Mouse (Mus musculus) neural tube, embryonic 12.5 days (tissue): ENCODE data around the gene Gm4763. TPM values are rescaled to one million over a fixed set of nuclear protein-coding genes. Genes with fewer than 3 reads are reported as not detected.
A peak's percentile ranks its signal among the peaks of the same experiment; 100 is the strongest.
"Not testable (repeated sequence)": the region's sequence is repeated elsewhere in the genome, so short reads cannot be mapped to it uniquely, and the experiment has no call there.

Experiments
- ATAC-seq: fragments of 200-750 bp; cut with Nextera tagmentation; 2 replicates; pipeline ENCODE4 v1.8.0; 2017; ENCODE audit warnings: low read depth, mild to moderate bottlenecking, moderate TSS enrichment, moderate library complexity; ENCODE audit not compliant: low FRiP score
- H3K27ac ChIP-seq: fragments of 300-500 bp; sonication (generic); 2 replicates; pipeline ENCODE4 v1.5.1; 2016
- H3K27me3 ChIP-seq: fragments of 300-500 bp; sonication (generic); replicated peaks from 2 replicates; pipeline ENCODE4 v1.6.1; 2016; ENCODE audit warnings: mild to moderate bottlenecking
- H3K36me3 ChIP-seq: fragments of 300-500 bp; sonication (generic); 2 replicates; pipeline ENCODE4 v1.6.1; 2016; ENCODE audit warnings: mild to moderate bottlenecking
- H3K4me1 ChIP-seq: fragments of 300-500 bp; sonication (generic); 2 replicates; pipeline ENCODE4 v1.6.1; 2016
- H3K4me2 ChIP-seq: fragments of 300-500 bp; sonication (generic); replicated peaks from 2 replicates; pipeline ENCODE4 v1.6.1; 2016; ENCODE audit warnings: mild to moderate bottlenecking
- H3K4me3 ChIP-seq: fragments of 300-500 bp; sonication (generic); 2 replicates; pipeline ENCODE4 v1.5.1; 2016
- H3K9ac ChIP-seq: fragments of 300-500 bp; sonication (generic); 2 replicates; pipeline ENCODE4 v1.6.1; 2016; ENCODE audit warnings: mild to moderate bottlenecking
- H3K9me3 ChIP-seq: fragments of 300-500 bp; sonication (generic); 2 replicates; pipeline ENCODE4 v1.6.1; 2016; ENCODE audit warnings: mild to moderate bottlenecking
- WGBS: fragments of 180-500 bp; shearing (Covaris S2); methylation state at CpG from one replicate; pipeline ENCODE4 v1.1.7; 2016; 5-methylcytosine and 5-hydroxymethylcytosine counted together
- polyA plus RNA-seq: library from polyadenylated mRNA; unstranded; fragments of >200 nt; fragmentation: Nextera tagmentation; extraction: Ambion mirVana; gene quantifications from 2 replicates; pipeline ENCODE4 v1.2.1, GENCODE M21; 2016

Gene Gm4763
- polyA plus RNA-seq: not detected in 2 replicates

DNA sequence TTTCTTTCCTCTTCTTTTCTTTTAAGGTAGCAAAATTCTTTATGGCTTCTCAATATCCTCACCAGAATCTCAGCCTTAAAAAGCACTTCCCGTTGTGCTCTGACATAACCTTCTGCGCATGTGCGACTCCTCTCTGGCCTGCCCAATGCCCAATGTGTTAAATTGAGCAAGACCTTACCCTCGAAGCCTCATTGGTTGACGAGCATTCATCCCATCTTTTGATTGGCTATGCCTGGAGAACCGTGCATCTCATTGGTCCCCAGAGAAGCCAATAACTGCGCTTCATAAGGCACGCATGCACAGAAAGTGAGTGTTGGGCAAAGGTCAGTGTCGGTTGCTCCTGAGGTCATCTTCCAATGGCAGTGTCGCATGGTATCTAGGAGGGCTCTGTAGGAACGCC is at the start of gene Gm4763:
Gene Gm4763, minus strand, starts transcription at position 101 of the 400 bp plus-strand sequence.
- not testable (repeated sequence) for H3K4me1 ChIP-seq, H3K4me2 ChIP-seq, H3K4me3 ChIP-seq, H3K27me3 ChIP-seq, H3K36me3 ChIP-seq, H3K9me3 ChIP-seq, ATAC-seq, H3K27ac ChIP-seq, H3K9ac ChIP-seq
- WGBS: 90% methylated on average over 11 of the region's 11 CpGs

DNA sequence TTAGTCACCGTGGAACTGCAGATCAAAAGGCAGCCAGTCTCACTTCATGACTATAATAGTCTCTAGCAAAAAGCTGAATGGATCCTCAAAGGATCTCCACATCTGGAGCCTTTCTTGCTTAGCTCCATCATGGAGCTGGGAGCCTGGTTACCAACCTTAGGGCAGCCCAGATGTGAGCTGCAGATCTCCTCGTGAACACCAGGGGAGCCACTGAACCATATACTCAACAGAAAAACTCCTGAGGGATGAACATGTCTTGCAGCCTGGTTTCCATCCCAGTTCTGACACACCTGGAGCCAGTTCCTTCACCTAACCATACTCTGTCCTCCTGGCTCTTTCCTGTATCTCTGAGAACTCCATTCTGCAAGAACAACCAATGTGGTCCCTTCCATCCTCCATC is 49.4 kb upstream of the Gm4763 start:
- H3K4me2 ChIP-seq: no peak overlapping the region
- WGBS: 72% methylated on average over 2 of the region's 2 CpGs
- no peaks in the 10 kb centered on the region for H3K36me3 ChIP-seq
- H3K27ac ChIP-seq: no peak overlapping the region
- H3K27me3 ChIP-seq: no peaks in the 10 kb centered on the region
- no peak for ATAC-seq
- H3K9ac ChIP-seq: no peak overlapping the region
- no peaks in the 10 kb centered on the region for H3K4me1 ChIP-seq
- H3K9me3 ChIP-seq: no peaks in the 10 kb centered on the region
- no peak overlapping the region for H3K4me3 ChIP-seq

DNA sequence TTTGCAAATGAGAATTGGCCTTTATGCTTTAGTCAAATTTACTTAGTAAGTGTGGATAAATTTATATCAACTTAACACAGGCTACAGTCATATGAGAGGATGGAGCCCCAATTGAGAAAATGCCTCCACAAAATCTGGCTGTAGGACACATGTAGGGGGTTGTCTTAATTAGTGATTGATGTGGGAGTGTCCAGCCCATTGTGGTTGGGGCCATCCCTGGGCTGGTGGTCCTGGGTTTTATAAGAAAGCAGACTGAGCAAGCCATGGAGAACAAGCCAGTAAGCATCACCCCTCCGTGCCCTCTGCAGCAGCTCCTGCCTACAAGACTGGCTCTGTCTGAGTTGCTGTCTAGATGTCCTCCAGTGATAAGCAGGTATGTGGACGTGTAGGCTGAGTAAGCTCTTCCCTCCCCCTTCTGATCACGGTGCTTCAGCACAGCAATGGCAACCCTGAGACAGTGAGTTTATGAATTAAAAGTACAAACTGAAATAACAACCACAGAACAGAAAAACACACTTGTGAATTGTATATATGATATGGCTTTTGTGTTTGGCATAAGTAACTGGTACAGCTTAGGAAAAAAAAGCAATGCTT is 47.3 kb upstream of the Gm4763 start:
- no peak overlapping the region for H3K9ac ChIP-seq
- no peaks in the 10 kb centered on the region for H3K36me3 ChIP-seq
- 74% methylated on average over 3 of the region's 3 CpGs for WGBS
- no peaks in the 10 kb centered on the region for H3K4me1 ChIP-seq
- ATAC-seq: no peak
- no peaks in the 10 kb centered on the region for H3K9me3 ChIP-seq
- H3K4me2 ChIP-seq: no peak overlapping the region
- no peak overlapping the region for H3K4me3 ChIP-seq
- no peak overlapping the region for H3K27ac ChIP-seq
- H3K27me3 ChIP-seq: no peaks in the 10 kb centered on the region

DNA sequence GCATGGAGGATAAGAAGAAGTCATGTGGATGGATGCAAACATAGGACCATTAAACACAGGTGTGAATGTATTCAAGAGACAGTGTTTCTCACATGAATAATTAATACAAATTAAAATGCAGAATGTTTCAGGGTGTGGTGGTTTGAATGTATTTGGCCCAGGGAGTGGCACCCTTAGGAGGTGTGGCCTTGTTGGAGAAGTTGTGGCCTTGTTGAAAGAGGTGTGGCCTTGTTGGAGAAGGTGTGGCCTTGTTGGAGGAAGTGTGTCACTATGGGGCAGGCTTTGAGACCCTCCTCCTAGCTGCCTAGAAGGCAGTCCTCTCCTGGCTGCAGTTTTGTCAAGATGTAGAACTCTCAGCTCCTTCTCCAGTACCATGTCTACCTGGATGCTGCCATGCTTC is 44.7 kb upstream of the Gm4763 start:
- no peaks in the 10 kb centered on the region for H3K4me1 ChIP-seq
- ATAC-seq: no peak
- no peak overlapping the region for H3K4me3 ChIP-seq
- H3K9ac ChIP-seq: no peak overlapping the region
- no peak overlapping the region for H3K27ac ChIP-seq
- no peaks in the 10 kb centered on the region for H3K27me3 ChIP-seq
- H3K4me2 ChIP-seq: no peak overlapping the region
- H3K36me3 ChIP-seq: no peaks in the 10 kb centered on the region
- no peaks in the 10 kb centered on the region for H3K9me3 ChIP-seq

DNA sequence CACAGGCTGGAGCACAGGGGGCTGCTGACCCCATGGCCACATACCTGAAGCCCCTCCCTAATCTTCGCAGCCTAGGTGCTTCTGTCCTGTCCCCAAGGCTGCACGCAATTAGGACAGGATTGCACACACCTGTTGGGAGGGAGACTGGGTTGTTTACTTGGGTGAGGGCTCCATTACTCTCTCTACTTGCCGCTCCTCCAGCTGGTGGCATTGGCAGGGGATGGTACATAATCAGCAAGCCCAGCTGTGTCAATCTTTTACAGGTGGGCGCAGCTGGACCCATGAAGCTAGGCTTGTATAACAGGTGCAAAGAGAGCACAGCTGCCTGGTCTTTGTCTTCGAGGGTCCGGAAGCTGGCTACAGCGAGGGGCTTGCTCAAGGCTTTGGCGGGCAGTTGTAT is 35.9 kb upstream of the Gm4763 start:
- 90% methylated on average over 8 of the region's 8 CpGs for WGBS
- no peak for ATAC-seq
- Histone ChIP-seq H3K9ac (no peak overlapping the region), H3K9me3 (no peaks in the 10 kb centered on the region), H3K4me1 (no peaks in the 10 kb centered on the region), H3K27ac (no peak overlapping the region), H3K27me3 (no peaks in the 10 kb centered on the region), H3K4me2 (no peak overlapping the region), H3K4me3 (no peak overlapping the region), H3K36me3 (no peaks in the 10 kb centered on the region)

DNA sequence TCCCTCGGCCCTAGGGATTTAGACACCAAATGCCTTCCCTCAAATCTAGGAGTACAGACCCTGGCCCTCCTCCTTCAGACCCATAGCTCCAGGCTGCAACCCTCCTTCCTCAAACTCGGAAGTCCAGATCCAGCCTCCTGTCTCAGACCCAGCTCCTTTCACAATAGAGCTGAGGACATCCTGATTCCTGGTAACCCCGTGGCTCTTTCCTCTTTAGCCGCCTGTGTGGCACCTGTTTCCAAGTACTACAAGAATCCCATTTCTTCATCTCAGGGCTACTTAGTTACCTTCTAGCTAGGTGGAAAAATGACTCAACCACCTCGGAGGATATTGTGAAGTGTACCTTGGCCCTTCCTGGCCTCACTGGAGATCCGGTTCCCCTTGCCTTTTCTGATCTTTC is 34.5 kb upstream of the Gm4763 start:
- H3K4me1 ChIP-seq: no peaks in the 10 kb centered on the region
- H3K27me3 ChIP-seq: no peaks in the 10 kb centered on the region
- no peaks in the 10 kb centered on the region for H3K9me3 ChIP-seq
- no peak for ATAC-seq
- H3K27ac ChIP-seq: no peak overlapping the region
- no peak overlapping the region for H3K4me3 ChIP-seq
- 80% methylated on average over 6 of the region's 6 CpGs for WGBS
- H3K4me2 ChIP-seq: no peak overlapping the region
- no peak overlapping the region for H3K9ac ChIP-seq
- no peaks in the 10 kb centered on the region for H3K36me3 ChIP-seq

DNA sequence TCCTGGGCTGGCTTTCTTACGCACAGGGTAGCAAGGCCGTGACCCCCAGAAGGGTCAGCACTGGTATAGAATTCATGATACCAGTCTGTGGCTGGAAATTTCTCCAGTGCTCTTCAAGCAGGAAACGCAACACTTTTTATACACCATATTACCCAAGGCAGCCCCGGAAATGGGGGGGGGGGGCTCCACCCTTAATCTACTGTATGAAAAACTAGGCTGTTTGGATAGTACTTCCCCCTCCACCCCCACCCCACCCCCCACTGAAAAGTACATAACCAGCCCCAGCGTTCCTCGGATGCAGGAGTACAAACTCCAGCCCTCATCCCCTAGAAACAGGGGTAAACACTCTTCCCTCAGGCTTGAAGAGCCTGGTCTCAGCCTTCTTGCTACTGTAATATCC is 33.5 kb upstream of the Gm4763 start, which contains the start of gene Cd177:
Gene Cd177, minus strand, starts transcription at position 101 of the 400 bp plus-strand sequence.
- Histone ChIP-seq H3K27ac (no peak within 1 kb of the TSS), H3K4me2 (no peak within 1 kb of the TSS), H3K9ac (no peak within 1 kb of the TSS), H3K27me3 (no peaks in the 10 kb centered on the region), H3K4me1 (no peaks in the 10 kb centered on the region), H3K4me3 (no peak within 1 kb of the TSS), H3K36me3 (no peaks in the 10 kb centered on the region), H3K9me3 (no peaks in the 10 kb centered on the region)
- no peak for ATAC-seq
- WGBS: 77% methylated on average over 6 of the region's 6 CpGs

DNA sequence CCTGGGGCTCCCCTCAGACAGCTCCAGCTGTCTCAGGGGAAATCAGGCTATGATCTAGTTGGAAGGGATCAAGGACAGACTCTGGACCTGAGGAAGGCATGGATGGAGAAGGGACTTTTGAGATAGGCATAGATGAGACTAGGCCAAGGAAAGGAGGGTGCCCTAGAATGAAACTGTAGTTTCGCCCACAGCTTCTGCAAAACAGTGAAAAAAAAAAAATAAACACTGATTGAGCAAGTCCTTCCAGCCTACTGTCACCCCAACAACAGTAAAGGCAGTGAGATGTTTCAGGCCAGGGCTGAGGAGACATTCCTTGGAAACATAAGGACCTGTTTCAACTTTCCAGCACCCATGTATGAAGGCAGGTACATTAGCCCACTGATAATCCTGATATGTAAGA is 31.8 kb upstream of the Gm4763 start:
- Histone ChIP-seq H3K4me2 (no peak overlapping the region), H3K27ac (no peak overlapping the region), H3K36me3 (no peaks in the 10 kb centered on the region), H3K4me3 (no peak overlapping the region), H3K9ac (no peak overlapping the region), H3K4me1 (no peaks in the 10 kb centered on the region), H3K9me3 (no peaks in the 10 kb centered on the region), H3K27me3 (no peaks in the 10 kb centered on the region)
- no peak for ATAC-seq
- WGBS: 88% methylated on average over 1 of the region's 1 CpGs

DNA sequence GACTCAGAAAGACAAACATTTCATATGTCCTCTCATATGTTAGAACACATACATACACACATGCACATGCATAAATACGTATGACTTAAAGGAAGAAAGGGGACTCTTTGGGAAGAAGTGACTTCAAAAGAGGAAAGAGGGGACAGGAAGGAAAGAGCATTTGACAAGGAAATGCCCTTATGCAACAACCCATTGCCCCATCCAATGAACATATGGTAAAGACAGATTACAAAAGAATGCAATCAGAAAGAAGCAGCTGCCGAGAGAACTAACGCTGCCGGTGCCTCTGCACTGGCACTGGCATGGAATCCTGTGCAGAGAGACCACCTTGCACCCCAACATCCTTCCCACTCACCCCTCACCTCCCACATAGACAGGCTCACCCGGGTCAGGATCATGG is 26.8 kb upstream of the Gm4763 start:
- H3K27ac ChIP-seq: no peak overlapping the region
- no peak overlapping the region for H3K4me3 ChIP-seq
- no peaks in the 10 kb centered on the region for H3K36me3 ChIP-seq
- 86% methylated on average over 5 of the region's 5 CpGs for WGBS
- H3K27me3 ChIP-seq: no peaks in the 10 kb centered on the region
- no peaks in the 10 kb centered on the region for H3K9me3 ChIP-seq
- no peak overlapping the region for H3K4me2 ChIP-seq
- ATAC-seq: no peak
- no peaks in the 10 kb centered on the region for H3K4me1 ChIP-seq
- H3K9ac ChIP-seq: no peak overlapping the region

DNA sequence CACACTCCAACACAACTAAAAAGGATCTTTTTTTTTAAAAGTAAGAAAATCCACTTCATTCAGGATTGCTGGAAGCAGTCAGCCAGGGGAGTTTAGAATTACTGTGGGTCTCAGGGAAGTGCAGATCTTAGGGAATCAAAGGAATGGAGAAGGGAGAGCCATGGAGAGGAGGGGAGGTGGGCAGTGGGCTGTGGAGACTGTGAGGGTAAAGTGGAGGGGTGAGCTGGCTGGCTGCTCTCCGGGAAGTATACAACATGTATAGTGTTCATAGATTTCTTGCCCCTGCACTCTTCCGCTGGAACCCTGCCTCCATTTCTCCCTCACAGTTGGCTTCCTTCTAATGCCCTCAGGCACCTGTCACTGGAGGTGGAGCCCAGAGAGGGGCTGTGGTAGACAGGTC is 24.9 kb upstream of the Gm4763 start:
- no peak overlapping the region for H3K4me2 ChIP-seq
- H3K27ac ChIP-seq: no peak overlapping the region
- H3K9me3 ChIP-seq: no peaks in the 10 kb centered on the region
- ATAC-seq: no peak
- H3K4me3 ChIP-seq: no peak overlapping the region
- no peaks in the 10 kb centered on the region for H3K36me3 ChIP-seq
- no peaks in the 10 kb centered on the region for H3K4me1 ChIP-seq
- no peak overlapping the region for H3K9ac ChIP-seq
- H3K27me3 ChIP-seq: no peaks in the 10 kb centered on the region
- 74% methylated on average over 2 of the region's 2 CpGs for WGBS

DNA sequence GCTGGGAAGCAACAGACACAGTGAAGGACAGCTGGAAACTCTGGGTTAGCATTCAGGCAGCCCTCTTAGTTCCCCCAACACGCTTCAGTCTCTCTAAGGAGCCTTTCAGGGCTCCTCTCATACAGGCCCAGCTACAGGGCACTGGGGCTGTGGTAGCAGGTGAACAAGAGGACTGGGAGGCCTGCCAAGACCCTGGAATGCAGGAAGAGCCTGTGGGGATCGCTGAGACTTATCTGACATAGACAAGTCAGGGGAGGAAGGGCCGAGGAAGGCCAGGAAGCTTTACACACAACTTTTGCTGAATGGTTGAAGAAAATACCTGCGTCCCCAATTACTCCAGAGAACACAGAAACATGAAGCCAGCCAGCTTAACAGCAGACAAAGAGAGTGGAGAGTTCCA is 24.0 kb upstream of the Gm4763 start:
- no peak for ATAC-seq
- Histone ChIP-seq H3K27me3 (no peaks in the 10 kb centered on the region), H3K4me2 (no peak overlapping the region), H3K9ac (no peak overlapping the region), H3K36me3 (no peaks in the 10 kb centered on the region), H3K9me3 (no peaks in the 10 kb centered on the region), H3K4me1 (no peaks in the 10 kb centered on the region), H3K27ac (no peak overlapping the region), H3K4me3 (no peak overlapping the region)
- 66% methylated on average over 4 of the region's 4 CpGs for WGBS

DNA sequence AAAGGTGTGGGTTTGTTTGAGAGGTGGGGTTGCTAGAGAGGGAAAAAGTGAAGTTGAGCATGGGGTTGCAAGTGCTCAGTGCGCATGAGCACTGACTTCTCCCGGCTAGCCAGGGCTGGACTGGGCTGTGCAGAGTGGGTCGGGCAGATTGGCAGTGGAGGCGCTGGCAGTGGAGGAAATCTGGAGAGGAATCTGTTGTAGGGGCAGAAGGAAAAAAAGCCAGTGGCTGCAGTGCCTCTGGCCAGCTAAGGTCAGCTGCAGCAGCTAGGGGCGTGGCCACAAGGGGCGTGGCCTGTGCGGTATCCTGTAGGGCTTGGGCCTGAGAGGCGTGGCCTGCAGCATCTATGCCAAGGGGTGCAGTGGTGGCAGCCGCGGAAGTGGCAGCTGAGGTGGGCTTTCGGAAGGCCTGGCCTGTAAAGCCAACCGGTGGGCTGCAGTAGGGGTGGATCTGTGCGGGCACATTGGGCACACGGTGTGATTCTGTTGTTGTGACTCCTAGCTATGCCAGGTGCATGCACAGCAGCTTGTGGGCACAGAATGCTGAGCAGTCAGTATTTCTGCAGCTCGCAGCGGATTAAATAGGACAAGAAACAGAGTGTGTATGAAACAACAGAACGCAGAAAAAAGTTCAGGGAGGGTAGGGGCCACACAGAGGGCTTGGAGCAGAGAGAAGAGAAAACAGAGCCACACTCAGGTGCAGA is 9.4 kb upstream of the Gm4763 start:
- Histone ChIP-seq H3K27ac (no peak overlapping the region), H3K4me2 (peak overlapping the region; percentile 43), H3K4me1 (no peaks in the 10 kb centered on the region), H3K4me3 (no peak overlapping the region), H3K27me3 (no peaks in the 10 kb centered on the region), H3K36me3 (no peaks in the 10 kb centered on the region), H3K9ac (no peak overlapping the region), H3K9me3 (no peaks in the 10 kb centered on the region; the same call in 1 of the 2 replicates)
- peak; percentile 66 for ATAC-seq
- 18% methylated on average over 17 of the region's 17 CpGs for WGBS

DNA sequence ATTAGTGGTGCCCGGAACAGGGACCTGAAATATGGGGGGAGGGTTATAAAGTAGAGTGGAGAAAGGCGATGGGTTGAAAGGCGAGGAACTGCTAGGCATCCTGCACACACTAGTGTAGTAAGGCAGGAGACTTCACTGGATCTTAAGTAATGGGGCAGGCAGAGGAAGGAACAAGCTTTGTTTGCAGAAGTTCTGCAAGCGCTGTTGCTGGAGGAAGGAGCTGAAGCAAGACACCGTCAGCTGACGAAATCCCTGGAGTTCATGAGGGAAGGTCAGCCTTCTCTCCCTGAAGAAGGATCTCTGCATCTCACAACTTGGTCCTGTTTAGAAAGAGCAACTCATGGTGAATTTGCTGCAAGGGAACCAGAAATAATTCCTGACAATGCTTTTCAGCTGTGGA is 11.7 kb downstream of the Gm4763 start:
- 77% methylated on average over 6 of the region's 6 CpGs for WGBS
- Histone ChIP-seq H3K4me2 (no peak overlapping the region), H3K27me3 (no peaks in the 10 kb centered on the region), H3K9ac (no peak overlapping the region), H3K4me3 (no peak overlapping the region), H3K4me1 (no peaks in the 10 kb centered on the region), H3K27ac (no peak overlapping the region), H3K9me3 (no peaks in the 10 kb centered on the region), H3K36me3 (no peaks in the 10 kb centered on the region)
- no peak for ATAC-seq
